Mouse (Mus musculus) lung, postnatal 0 days (tissue): ENCODE measurements around the gene Phf12.

Experiments
- CTCF ChIP-seq: IDR thresholded peaks from 2 replicates; pipeline ENCODE4 v1.5.1; 2016; ENCODE audit warnings: antibody characterized with exemption, mild to moderate bottlenecking
- EP300 ChIP-seq: IDR thresholded peaks from 2 replicates; pipeline ENCODE4 v1.6.1; 2016; ENCODE audit warnings: antibody characterized with exemption, mild to moderate bottlenecking, control low read depth

GRCm38 (mm10) chr11:77975873-77976272 lies 6.7 kb upstream of the Phf12 start:
- no peak for TF ChIP-seq EP300
- TF ChIP-seq CTCF, result no peak
